Mouse (Mus musculus): Measurements from ENCODE around the gene Azin2. TPM values are rescaled to one million over a fixed set of nuclear protein-coding genes. Genes with fewer than 3 reads are reported as not detected.

Azin2 gene
- polyA plus RNA-seq, 1 experiment, result 7.6 TPM

DNA sequence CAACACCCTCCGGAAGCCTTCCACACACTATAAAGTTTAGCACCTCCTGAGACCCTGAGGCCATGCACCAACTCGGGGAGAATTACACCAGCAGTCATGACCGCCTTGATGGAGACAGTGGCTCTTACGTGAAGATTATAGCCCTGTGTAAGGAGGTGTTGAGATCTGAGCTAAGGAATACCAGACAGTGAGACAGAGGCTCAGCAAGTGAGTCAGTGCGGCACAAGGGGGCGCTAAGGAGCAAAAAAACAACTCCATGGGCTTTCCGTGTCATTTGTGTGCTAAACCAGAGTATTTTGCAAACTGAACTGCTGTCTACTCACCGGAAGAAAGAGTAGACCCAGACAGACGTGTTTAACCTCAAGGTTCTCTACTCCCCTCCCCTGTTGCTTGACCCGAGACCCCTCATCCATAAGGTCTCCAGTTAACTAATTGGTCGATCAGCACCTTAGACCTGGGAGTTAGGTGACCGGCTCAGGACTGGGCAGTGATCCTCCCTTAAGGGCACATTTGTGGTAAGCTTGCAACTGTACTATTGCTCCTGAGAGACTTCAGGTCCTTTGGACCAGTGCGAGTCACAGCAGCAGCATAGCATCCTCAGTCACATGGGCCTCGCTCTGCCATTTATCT, 8.9 kb upstream of the Azin2 start:
- Histone ChIP-seq H3K27ac (ENCODE audit: control insufficient read depth, insufficient read depth, low read length) (no peak overlapping the region), H3K36me3 (ENCODE audit: control insufficient read depth, insufficient read depth, low read length) (no peaks in the 10 kb centered on the region), H3K4me3 (ENCODE audit: control insufficient read depth, insufficient read depth, low read length) (no peak overlapping the region), H3K4me1 (replicated peaks; ENCODE audit: control insufficient read depth, insufficient read depth, low read length) (peaks cover 6% of the 10 kb centered on the region), H3K27me3 (ENCODE audit: control insufficient read depth, insufficient read depth, low read length) (no peaks in the 10 kb centered on the region)
- WGBS, result 42% methylated on average over 14 of the region's 14 CpGs
- TF ChIP-seq CTCF (IDR thresholded peaks at IDR 0.05; ENCODE audit: borderline replicate concordance, control insufficient read depth, extremely low read depth, insufficient read depth, low read length, poor library complexity) (no peak), POLR2A (IDR thresholded peaks at IDR 0.05; ENCODE audit: control insufficient read depth, extremely low read depth, insufficient read depth, low read length, poor library complexity) (no peak)
- peak; percentile 68 for DNase-seq

DNA sequence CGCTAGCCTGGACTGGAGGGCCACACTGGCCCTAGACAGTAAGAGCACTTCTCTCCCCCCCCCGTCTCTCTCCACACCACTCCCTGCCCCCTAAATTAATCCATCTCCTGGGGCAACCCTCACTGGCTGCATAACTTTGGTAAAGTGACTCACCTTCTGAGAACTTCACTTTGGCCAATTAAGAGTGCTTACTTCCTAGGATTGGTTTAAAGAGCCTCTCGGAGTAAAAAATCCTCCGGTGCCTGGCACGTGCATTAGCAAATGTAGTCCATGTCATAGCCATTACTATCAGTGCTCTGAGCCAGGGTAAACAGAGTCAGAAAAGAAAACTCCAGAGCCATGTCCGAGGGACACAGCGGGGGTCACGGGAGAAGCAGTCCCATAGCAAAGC, 8.2 kb upstream of the Azin2 start:
- Histone ChIP-seq H3K4me3 (ENCODE audit: control insufficient read depth, insufficient read depth, low read length) (no peak overlapping the region), H3K27me3 (ENCODE audit: control insufficient read depth, insufficient read depth, low read length) (no peaks in the 10 kb centered on the region), H3K36me3 (ENCODE audit: control insufficient read depth, insufficient read depth, low read length) (no peaks in the 10 kb centered on the region), H3K27ac (ENCODE audit: control insufficient read depth, insufficient read depth, low read length) (no peak overlapping the region), H3K4me1 (replicated peaks; ENCODE audit: control insufficient read depth, insufficient read depth, low read length) (peaks cover 6% of the 10 kb centered on the region)
- 97% methylated on average over 7 of the region's 8 CpGs for WGBS
- TF ChIP-seq CTCF (IDR thresholded peaks at IDR 0.05; ENCODE audit: borderline replicate concordance, control insufficient read depth, extremely low read depth, insufficient read depth, low read length, poor library complexity), result no peak
- TF ChIP-seq POLR2A (IDR thresholded peaks at IDR 0.05; ENCODE audit: control insufficient read depth, extremely low read depth, insufficient read depth, low read length, poor library complexity), result no peak
- DNase-seq, result no peak

DNA sequence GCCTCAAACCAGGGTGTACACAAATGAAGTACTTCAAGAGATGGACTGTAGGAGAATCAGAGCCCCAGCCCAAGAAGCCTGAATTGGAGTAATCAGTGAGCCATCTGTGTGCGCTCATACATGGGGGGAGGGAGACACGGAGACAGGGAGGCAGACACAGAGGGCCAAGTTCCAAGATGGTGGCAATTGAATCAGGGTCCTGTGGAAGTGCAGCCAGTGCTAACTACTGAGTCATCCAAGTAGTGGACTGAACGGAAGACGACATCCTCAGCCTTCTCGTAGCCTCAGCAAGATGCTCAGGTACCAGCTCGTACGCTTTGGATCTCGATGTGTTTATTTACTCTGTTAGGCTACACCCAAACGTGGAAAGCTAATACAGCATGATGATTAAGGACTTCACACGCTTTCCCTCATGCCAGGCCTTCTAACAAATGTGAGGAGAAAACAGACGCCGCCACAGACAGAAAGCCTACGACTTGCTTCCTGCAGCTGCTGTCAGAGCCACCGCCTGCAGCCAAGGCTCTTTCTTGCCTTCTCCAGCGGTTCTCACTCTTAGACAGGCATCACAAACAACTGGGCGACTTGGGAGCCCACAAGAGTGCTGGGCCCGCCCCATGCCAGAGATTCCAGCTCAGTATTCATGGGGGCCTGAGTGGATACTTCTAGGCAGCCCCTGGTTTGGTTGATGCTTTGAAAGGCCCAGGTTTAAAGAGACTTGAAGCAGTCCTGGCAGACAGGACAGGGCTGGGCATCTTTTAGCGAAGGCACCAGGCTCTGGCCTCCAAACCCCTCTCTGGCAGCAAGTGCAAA, 7.6 kb upstream of the Azin2 start:
- WGBS, result 58% methylated on average over 18 of the region's 18 CpGs
- H3K27ac ChIP-seq (ENCODE audit: control insufficient read depth, insufficient read depth, low read length), result no peak overlapping the region
- TF ChIP-seq POLR2A (IDR thresholded peaks at IDR 0.05; ENCODE audit: control insufficient read depth, extremely low read depth, insufficient read depth, low read length, poor library complexity) (no peak), CTCF (IDR thresholded peaks at IDR 0.05; ENCODE audit: borderline replicate concordance, control insufficient read depth, extremely low read depth, insufficient read depth, low read length, poor library complexity) (no peak)
- no peaks in the 10 kb centered on the region for H3K36me3 ChIP-seq (ENCODE audit: control insufficient read depth, insufficient read depth, low read length)
- H3K27me3 ChIP-seq (ENCODE audit: control insufficient read depth, insufficient read depth, low read length), result no peaks in the 10 kb centered on the region
- H3K4me1 ChIP-seq (replicated peaks; ENCODE audit: control insufficient read depth, insufficient read depth, low read length), result peaks cover 6% of the 10 kb centered on the region
- DNase-seq, result no peak
- H3K4me3 ChIP-seq (ENCODE audit: control insufficient read depth, insufficient read depth, low read length), result no peak overlapping the region

DNA sequence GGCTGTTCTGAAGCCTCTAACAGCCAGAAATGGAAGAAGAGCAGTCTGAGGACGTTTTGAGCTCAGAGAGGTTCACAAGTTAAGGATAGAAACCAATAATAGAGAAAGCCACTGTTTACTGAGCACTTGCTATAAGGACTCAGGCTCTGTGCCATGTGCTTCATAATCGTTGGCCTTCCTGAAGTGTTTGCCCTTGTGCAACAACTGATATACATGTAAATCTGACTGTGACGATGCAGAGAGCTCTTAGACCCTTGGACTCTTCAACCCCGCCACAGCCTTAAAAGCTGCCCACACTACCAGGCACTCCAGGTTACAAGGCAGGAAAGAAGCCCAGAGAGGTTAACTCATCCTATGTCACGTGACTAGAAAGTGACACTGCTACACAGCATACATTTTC, 6.8 kb upstream of the Azin2 start:
- Histone ChIP-seq H3K27ac (ENCODE audit: control insufficient read depth, insufficient read depth, low read length) (no peak overlapping the region), H3K4me3 (ENCODE audit: control insufficient read depth, insufficient read depth, low read length) (no peak overlapping the region), H3K36me3 (ENCODE audit: control insufficient read depth, insufficient read depth, low read length) (no peaks in the 10 kb centered on the region), H3K4me1 (replicated peaks; ENCODE audit: control insufficient read depth, insufficient read depth, low read length) (peaks cover 4% of the 10 kb centered on the region), H3K27me3 (ENCODE audit: control insufficient read depth, insufficient read depth, low read length) (no peaks in the 10 kb centered on the region)
- no peak for DNase-seq
- no peak for TF ChIP-seq POLR2A (IDR thresholded peaks at IDR 0.05; ENCODE audit: control insufficient read depth, extremely low read depth, insufficient read depth, low read length, poor library complexity)
- TF ChIP-seq CTCF (IDR thresholded peaks at IDR 0.05; ENCODE audit: borderline replicate concordance, control insufficient read depth, extremely low read depth, insufficient read depth, low read length, poor library complexity), result no peak
- WGBS, result 92% methylated on average over 5 of the region's 5 CpGs

DNA sequence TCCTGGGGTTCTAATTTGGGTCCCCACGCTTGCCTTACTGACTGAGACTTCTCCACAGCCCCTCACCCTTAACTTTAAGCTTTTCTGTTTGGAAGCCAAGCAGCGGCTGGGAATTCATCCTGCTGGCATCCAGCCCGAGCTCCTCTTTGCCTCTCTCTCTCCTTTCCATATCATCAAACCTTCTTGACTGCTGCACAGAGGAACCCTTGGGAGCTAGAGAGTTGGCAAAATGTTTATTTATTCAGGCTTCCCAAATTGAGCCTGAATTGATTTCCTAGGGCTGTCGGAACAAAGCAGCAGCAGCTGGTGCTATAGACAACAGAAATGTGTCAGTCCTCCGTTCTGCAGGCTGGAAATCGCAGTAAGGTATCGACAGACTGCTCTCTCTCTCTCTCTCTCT, 4.5 kb upstream of the Azin2 start:
- H3K27ac ChIP-seq (ENCODE audit: control insufficient read depth, insufficient read depth, low read length), result no peak overlapping the region
- DNase-seq, result no peak
- H3K27me3 ChIP-seq (ENCODE audit: control insufficient read depth, insufficient read depth, low read length), result peaks cover 5% of the 10 kb centered on the region; the same call in 1 of the 2 replicates
- whole genome bisulfite sequencing, result 91% methylated on average over 7 of the region's 7 CpGs
- H3K4me3 ChIP-seq (ENCODE audit: control insufficient read depth, insufficient read depth, low read length), result no peak overlapping the region
- H3K36me3 ChIP-seq (ENCODE audit: control insufficient read depth, insufficient read depth, low read length), result no peaks in the 10 kb centered on the region
- TF ChIP-seq POLR2A (IDR thresholded peaks at IDR 0.05; ENCODE audit: control insufficient read depth, extremely low read depth, insufficient read depth, low read length, poor library complexity) (no peak), CTCF (IDR thresholded peaks at IDR 0.05; ENCODE audit: borderline replicate concordance, control insufficient read depth, extremely low read depth, insufficient read depth, low read length, poor library complexity) (no peak)
- H3K4me1 ChIP-seq (replicated peaks; ENCODE audit: control insufficient read depth, insufficient read depth, low read length), result peaks cover 11% of the 10 kb centered on the region

DNA sequence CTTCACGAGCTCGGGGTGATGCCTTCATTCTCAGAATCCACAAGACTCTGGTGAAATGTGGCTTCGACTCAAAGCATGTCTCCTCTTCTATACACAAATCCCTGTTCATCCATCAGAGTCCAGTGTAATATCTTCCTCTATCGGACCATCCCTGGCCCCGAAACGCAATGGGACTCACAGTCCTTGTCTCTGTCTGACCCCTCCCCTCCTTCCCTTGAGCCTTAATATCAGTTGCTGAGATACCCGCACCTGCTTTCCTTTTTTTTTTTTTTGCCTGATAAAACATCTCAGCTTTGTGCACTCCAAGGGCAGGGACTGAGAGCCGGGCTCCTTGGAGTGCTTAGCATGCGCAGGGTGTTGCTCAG, 666 bp upstream of the Azin2 start:
- peaks cover 8% of the 10 kb centered on the region; the same call in 1 of the 2 replicates for H3K4me1 ChIP-seq (replicated peaks; ENCODE audit: control insufficient read depth, insufficient read depth, low read length)
- no peaks in the 10 kb centered on the region for H3K36me3 ChIP-seq (ENCODE audit: control insufficient read depth, insufficient read depth, low read length)
- 23% methylated on average over 9 of the region's 9 CpGs for WGBS
- peaks cover 5% of the 10 kb centered on the region; the same call in 1 of the 2 replicates for H3K27me3 ChIP-seq (ENCODE audit: control insufficient read depth, insufficient read depth, low read length)
- TF ChIP-seq CTCF (IDR thresholded peaks at IDR 0.05; ENCODE audit: borderline replicate concordance, control insufficient read depth, extremely low read depth, insufficient read depth, low read length, poor library complexity) (no peak), POLR2A (IDR thresholded peaks at IDR 0.05; ENCODE audit: control insufficient read depth, extremely low read depth, insufficient read depth, low read length, poor library complexity) (no peak)
- DNase-seq, result no peak
- H3K4me3 ChIP-seq (ENCODE audit: control insufficient read depth, insufficient read depth, low read length), result no peak overlapping the region
- H3K27ac ChIP-seq (ENCODE audit: control insufficient read depth, insufficient read depth, low read length), result no peak overlapping the region

Data from thymus, adult 2 months (tissue).